Mouse (Mus musculus) cerebellum, postnatal 10 days (tissue): Measurements from ENCODE around the gene Scgb1c1.

Experiments used
- DNase-seq, 2 experiments: peaks; one replicate each; pipeline ENCODE4 v3.0.0; 2021; ENCODE audit warnings: mixed read lengths in 2 of 2

The Scgb1c1 gene

DNA sequence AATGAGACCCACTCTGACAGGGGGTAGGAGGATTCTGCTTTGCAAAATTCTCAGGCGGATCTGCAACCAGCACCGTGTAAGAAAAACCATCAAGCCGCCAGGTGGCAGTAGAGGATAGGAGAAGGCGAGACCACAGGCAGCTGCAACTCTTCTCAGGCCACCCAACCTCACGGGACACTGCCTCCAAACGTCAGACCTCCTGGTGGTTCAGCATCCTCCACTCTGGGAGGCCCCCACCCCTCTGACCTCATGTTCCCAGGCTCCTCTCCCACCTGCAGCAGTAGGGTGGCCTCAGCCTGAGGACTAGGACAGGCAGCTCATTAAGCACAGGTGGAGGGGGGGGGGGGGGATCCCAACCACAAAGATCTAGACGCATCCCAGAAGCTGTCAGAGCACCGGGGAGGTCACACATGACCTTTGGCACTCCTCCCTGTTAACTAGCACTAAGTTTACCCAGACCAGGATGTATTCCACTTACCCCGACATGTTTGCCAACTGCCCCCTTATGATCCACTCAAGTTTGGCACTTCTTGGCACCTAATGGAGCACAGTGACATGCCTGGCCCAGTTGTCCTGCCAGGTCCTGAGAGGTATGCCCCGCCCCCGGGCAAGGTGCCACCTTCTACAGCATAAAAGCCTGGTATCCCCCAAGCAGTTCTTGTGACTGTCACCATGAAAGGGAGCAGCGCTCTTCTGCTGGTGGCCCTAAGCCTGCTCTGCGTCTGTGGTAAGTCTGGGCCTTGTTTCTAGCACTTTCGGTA is at the start of gene Scgb1c1:
Scgb1c1 (plus strand) TSS at position 643 of the 761 bp plus-strand sequence.
- DNase-seq = peak; percentile 96 to 99

GRCm38 (mm10) chr7:140797619-140798018 is 47.7 kb upstream of the Scgb1c1 start:
- no peak for DNase-seq

GRCm38 (mm10) chr7:140798212-140798611 is 47.1 kb upstream of the Scgb1c1 start:
- no peak for DNase-seq

DNA sequence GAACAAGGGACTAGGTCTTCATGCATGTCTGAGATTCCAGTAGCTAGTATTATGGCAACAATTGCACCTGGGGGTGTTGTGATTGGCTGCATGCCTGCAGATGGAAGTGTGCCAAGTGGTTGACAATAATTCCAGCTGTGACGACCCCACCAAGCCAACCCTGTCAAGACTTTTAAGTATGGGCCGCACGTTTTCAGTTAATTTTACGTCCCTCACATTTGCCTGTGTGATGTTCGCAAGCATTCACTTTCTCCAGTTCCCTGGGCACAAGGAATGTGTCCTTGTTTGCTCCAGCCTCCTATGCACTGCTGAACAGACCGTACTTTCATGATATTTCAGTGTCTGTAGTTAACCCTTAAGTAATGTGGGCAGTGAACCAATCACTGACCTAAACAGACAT is 42.7 kb upstream of the Scgb1c1 start:
- no peak for DNase-seq

GRCm38 (mm10) chr7:140805704-140806103 is 39.6 kb upstream of the Scgb1c1 start:
- peak; percentile 50 for DNase-seq

DNA sequence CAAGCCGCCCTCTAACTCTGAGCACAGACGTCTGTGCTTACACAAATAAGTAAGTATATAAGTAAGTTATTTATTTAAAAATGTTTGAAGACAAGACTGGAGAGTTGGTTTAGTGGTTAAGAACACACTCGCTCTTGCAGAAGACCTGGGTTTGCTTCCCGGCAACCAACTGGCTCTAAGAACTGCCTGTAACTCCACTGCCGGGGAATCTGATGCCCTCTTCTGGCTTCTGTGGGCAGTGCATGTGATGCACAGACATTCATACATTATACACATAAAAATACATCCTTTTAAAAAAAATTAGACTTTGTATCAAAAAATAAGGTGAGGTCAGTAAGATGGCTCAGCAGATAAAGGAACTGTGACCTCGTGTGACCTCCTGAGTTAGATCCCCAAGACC is 34.9 kb upstream of the Scgb1c1 start:
- DNase-seq = no peak

GRCm38 (mm10) chr7:140811714-140812113 is 33.6 kb upstream of the Scgb1c1 start:
- peak in 1 of 2 experiments; percentile 35 for DNase-seq

GRCm38 (mm10) chr7:140812850-140813249 is 32.5 kb upstream of the Scgb1c1 start:
- no peak for DNase-seq

DNA sequence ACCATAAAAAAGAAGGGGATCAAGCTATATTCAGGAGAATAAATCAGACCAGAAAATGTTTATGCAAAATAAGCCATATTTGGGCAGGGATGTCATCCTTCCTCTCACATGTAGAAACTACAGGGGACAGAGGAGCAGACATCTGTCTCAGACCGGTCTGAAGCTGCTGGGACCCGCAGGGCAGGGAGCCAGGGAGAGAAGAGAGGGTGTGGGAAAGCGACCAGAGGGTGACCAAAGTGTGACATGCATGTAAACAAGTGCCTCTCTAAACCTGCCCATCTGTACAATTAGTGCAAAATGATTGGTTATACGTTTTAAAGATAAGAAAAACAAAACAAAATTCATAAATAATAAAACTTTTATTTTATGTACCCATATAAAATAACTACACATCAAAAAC is 25.2 kb upstream of the Scgb1c1 start:
- peak; percentile 43 to 50 for DNase-seq

DNA sequence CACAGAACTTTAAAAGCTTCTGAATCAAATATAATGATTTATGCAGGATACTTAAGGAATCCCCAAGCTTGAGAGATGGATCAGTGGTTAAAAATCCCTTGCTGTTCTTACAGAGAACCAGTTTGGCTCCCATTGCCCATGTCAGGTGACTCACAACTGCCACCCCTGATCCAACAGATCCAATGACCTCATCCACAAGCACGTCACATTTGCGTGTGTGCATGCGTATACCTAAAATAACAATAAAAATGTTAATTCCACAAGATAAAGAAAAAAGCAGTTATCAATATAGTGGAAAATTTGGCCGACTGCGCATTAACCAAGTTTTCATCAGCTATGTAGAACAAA is 24.1 kb upstream of the Scgb1c1 start:
- DNase-seq = peak; percentile 14 to 39

DNA sequence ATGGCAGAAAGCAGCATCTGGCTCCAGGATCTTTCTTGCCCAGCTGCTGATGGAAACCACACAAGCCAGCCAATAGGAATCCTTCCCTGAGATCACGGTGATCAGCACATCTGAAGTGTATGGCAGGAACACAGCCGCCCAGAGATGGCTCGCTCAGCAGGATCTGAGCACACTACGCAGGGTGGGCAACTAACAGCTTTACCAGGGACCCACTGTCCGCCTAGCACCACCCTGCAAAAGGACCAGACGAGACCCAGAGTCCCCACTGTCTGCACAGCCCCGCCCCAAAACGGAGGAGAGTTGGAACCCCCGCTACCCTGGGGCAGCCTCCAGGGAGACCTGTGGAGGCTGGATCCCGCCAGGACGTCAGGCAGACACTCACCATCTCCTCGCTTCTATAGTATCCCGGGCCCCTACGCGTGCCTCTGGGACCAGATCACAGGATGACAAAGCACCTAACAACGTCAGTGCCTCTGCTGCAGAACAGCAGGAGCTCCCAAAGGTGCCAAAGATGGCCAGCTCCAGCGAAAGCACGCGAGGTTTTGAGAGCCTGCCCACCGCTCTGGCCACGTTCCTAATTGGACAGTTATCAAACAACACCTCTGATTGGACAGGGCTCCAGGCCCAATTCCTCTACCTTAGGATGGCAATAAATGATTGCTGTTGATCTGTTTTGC is 23.6 kb upstream of the Scgb1c1 start, which contains the start of gene Zfp941:
Zfp941 (minus strand) TSS at position 526 of the 677 bp plus-strand sequence.
- peak; percentile 91 to 96 for DNase-seq

GRCm38 (mm10) chr7:140822731-140823130 is 22.6 kb upstream of the Scgb1c1 start:
- DNase-seq = no peak

GRCm38 (mm10) chr7:140828171-140828881 is 17.0 kb upstream of the Scgb1c1 start:
- peak; percentile 73 to 80 for DNase-seq

DNA sequence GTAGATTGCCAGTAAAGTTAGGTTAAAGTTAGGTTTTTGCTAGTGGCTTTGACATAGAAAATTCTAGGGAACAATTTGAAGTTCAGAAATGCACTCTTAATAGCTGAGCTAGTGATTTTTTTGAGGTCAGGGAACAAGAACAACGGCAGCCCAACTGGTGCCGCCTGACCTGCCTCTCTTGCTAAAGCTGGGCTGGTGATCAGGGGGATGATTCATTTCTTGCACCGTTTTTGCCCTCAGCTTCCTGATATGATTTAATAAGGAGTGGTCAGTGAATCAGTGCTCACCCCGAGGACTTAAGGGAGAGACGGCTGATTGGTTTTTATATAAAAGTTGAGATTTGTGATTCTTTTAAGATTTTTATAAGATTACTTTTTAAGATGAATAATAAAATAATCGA is 13.9 kb upstream of the Scgb1c1 start:
- no peak for DNase-seq

GRCm38 (mm10) chr7:140833341-140833740 is 12.0 kb upstream of the Scgb1c1 start:
- DNase-seq = no peak

DNA sequence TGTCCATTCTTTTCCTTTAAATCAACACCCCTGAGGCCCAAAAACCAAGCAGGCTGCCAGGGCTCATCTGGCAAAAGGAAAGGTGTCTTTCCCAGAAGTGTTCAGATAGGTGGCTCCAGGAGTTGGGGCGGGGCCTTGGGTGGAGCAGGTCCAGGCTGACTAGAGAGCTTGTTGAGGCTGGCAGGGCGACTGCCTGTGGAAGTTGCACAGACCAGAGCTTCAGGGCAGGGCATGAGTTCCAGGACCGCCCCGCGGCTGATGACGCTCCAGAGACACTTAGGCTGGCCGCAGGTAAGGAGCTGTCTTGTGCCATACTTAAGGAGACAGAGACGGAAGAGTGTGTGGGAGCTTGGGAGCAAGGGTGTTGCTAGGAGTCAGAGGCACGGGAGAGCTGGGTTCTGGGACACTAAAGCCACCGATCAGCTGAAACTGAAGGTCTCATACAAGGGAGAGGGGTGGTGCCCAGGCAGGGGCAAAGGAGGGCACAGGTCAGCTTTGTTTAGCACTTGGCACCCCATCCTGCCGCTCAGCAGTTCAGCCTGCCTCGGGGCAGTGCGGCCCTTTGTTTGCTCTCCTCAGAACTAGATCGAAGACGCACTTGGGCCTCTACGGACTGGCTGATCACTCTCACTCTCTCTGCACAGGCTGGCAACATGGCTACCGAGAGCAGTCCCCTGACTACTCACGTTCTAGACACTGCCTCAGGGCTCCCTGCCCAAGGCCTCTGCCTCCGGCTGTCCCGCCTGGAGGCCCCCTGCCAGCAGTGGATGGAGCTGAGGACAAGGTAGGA is 10.2 kb upstream of the Scgb1c1 start, which contains the start of gene Urah:
Urah (plus strand) TSS at position 51 of the 790 bp plus-strand sequence.
- DNase-seq = peak in 1 of 2 experiments; percentile 35

DNA sequence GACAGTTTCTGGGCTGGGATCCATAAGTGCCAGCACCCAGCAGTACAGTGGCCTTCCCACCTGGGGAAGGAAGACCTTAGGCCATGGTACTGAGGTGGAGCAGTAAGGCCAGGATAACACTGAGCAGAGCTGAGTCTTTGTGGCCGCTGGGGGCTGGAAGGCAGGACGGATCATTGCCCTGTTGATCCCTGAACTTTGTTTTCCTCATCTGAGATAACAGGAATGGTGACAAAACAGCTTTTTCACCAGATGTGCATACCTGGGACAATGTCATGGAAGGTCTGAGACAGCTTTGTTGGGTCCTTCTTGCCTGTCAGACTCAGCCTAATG is 9.6 kb upstream of the Scgb1c1 start:
- DNase-seq = no peak

- no peak for DNase-seq
Measured at GRCm38 (mm10) chr7:140836243-140837115, 8.9 kb upstream of the Scgb1c1 start.

- DNase-seq = no peak
Measured at GRCm38 (mm10) chr7:140839556-140839955, 5.8 kb upstream of the Scgb1c1 start.

DNA sequence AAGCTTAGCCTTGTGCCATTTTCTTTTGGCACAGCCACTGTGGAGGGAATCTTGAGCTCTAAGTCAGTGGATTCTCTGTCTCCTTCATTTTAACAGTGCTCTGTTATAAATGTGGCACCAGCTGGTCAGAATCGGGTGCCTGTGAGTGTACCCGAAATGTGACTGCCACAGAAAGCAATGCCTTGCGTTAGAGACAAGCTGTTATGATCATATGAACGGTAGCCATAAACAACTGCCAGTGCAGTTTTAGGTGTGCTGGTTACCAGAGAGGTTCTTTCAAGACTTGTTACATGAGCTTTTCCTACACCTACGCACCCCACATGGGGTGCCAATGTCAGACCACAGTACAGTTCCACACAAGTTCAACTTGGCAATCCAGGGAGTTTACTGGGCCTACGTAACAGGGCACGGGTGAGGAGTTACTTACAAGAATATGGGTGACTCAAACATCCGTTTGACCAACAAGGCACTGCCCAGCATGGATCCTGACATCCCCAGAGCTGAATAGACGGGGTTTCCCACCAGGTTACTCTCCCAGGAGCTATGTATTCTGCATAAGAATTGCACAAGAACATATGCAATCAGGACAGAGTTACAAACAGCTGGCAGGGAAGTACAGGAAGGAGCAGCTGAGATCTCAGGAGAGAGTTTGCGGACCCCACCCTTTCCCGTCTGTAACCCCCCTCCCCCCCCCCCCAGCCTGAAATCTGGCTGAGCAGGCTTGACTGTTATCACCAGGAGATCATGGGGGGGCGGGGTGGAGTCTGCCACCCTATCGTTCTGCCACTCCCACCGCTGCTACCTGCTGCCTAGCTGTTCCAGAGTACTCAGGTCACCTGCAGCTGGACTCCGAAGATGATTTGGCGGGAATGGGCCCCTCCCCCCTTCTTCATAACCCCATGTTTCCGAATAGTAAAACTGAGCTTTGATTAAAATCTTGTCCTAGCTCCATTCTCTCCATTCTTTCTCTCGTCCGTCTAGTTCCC is 4.3 kb upstream of the Scgb1c1 start:
- DNase-seq = no peak

- DNase-seq = no peak
Measured at GRCm38 (mm10) chr7:140843806-140844205, 1.5 kb upstream of the Scgb1c1 start.
